Mouse (Mus musculus): ENCODE measurements at regions not wholly inside any gene's neighbourhood (a gene's known extent, or its start where the extent isn't known, plus 50 kb on each side); places are given as distances from the start of the nearest gene placed in this dataset.
A peak's percentile ranks its signal among the peaks of the same experiment; 100 is the strongest.

DNA sequence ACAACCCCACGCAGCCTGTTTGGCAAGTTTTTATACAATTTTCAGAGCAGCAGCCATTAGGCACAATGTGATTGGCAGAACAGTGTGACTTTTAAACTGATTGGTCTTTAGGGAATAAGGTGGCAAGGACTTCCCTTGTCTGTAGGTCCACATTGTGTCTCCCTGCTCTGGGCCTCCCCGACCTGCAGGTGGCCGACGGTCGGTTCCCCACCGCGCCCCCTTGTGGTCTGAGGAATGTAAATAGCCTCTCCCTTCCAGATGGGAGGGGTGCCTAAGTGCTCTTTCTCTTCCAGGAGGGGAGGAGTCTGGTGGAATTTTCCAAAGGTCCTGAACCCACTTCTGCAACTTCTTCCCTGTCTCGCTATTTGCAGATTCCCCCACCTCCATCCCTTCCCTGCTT lies 52.5 kb upstream of the Prr5 start:
- peak; percentile 53 to 65 for DNase-seq (ENCODE audit: low spot score in 2 of 2)

DNA sequence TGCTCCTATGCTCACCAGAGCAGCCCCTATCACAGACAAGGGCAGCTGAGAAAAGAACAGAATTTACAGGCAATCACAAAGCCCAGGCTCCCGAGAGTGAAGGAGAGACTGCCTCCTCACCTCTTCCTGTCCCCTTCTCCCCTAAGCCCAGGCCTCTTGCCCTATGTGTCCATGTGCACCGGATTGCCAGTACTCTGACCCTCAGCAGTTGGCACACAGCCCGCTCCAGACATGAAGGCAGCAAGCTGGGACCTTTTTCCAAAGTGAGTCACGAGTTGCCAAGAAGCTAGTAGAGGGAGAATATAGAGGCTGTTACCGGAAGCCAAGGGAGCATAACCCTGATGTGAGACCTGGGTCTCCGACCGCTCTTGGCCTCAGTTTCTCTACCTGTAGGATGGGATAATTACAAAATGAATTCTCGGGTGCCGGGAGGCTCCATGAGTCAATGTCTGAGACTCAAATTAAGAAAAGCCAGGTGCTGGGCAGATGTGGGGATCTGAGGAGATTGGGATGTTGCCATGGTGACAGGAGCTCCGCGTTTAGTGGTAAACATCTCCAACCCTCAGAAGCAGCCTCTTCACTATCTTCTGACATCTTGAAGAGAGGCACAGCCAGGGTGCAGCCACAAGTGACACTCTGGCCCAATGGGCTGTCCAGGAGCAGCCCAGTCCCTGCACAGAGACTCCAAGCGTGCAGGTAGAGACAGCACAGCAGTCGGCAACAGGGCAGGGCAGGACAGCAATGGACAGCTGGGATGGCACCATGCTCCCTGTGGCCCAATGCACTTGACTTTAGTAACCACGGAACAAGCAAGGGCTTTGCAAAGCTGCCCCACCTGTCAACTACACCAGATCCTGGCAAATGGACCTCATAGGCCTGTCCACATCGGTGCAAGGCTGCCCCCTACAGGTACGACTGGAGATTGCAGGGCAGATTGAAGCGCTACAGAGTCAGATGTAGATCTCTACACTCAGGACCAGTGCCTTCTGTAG lies 55.6 kb upstream of the Prr5 start:
- DNase-seq (ENCODE audit: low spot score in 2 of 2): peak; percentile 85 to 97

GRCm38 (mm10) chr15:84612961-84613360 lies 55.3 kb upstream of the Rtl6 start:
- no peak for DNase-seq (ENCODE audit: low spot score in 2 of 2)

GRCm38 (mm10) chr15:84609825-84610442 lies 52.3 kb upstream of the Rtl6 start:
- DNase-seq (ENCODE audit: low spot score in 2 of 2): peak; percentile 34 to 39

DNA sequence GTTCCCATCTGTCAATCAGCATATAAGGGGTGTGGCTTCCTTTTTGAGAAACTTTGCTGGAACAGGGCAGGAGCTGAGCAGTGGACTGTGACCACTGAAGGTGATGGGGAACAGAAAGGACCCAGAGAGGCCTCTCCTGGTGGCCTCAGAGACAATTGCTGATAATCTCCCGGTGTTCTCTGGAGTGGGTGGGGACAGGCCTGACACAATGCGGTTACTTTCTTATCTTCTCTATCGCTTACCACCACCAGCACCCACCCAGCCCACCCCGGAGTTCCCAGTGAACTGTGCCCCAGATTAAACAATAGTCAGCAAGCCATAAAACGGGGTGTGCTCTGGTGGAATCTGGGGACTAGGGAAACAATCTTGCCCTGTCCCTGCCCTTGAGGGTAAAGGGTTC lies 51.4 kb upstream of the Rtl6 start:
- no peak for DNase-seq (ENCODE audit: low spot score in 2 of 2)

Data from layer of hippocampus, adult 18-20 months (tissue).